ENCODE assay signal across 20 mouse cellular contexts in the genomic region with DNA sequence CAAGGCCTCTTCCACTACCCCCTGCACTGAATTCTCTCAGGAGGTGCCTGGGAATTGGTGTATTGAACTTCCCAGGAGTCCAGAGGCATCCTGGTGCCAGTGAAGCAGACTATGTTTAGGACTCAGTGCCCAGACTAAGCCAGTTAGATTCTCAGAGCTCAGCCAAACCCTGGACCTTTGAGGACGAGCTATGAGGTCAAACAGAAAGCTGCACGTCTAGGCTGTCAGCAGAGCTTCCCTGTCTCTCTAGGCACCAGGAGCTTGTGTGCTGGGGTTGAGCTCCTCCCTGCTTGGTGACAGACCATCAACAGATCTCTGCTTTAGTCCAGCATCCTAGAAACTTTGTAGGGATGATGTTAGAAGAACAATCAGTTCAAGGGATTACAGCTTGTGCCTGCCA. TPM values are rescaled to one million over a fixed set of nuclear protein-coding genes. Genes with fewer than 3 reads are reported as not detected.
"Had no signal": no experiment of that assay in that cellular context is flagged by ENCODE, and none has a peak within 500 bp of the region (broad histone marks: within the 10 kb centered on the region; RNA-seq: fewer than 3 reads in every experiment).

No protein-coding gene starts in this region.

- H3K4me1 ChIP-seq: midbrain, embryonic 10.5 days; midbrain, embryonic 12.5 days; neural tube, embryonic 13.5 days; neural tube, embryonic 15.5 days had no signal

- DNase-seq: lung, embryonic 14.5 days; lung, postnatal 10 days; lung, postnatal 4 days; midbrain, embryonic 14.5 days; retina, postnatal 1 day; right cerebral cortex, adult 18-20 months; right cerebral cortex, postnatal 25 days; right cerebral cortex, postnatal 4 days; spleen, adult 18-20 months; thymus, adult 18-20 months; thymus, postnatal 14 days; thymus, postnatal 36 days had no signal

- H3K4me3 ChIP-seq: midbrain, embryonic 10.5 days; midbrain, embryonic 12.5 days; myocyte; neural tube, embryonic 13.5 days; neural tube, embryonic 15.5 days had no signal

- H3K9ac ChIP-seq: lung, embryonic 14.5 days; midbrain, embryonic 12.5 days; neural tube, embryonic 13.5 days; neural tube, embryonic 15.5 days had no signal

- H3K27ac ChIP-seq: midbrain, embryonic 10.5 days; midbrain, embryonic 12.5 days; neural tube, embryonic 13.5 days; neural tube, embryonic 15.5 days had no signal

- H3K4me2 ChIP-seq: lung, embryonic 14.5 days; midbrain, embryonic 12.5 days; neural tube, embryonic 13.5 days; neural tube, embryonic 15.5 days had no signal

- H3K9me3 ChIP-seq: midbrain, embryonic 10.5 days; midbrain, embryonic 12.5 days; neural tube, embryonic 13.5 days; neural tube, embryonic 15.5 days had no signal

- H3K27me3 ChIP-seq: midbrain, embryonic 12.5 days; neural tube, embryonic 13.5 days; neural tube, embryonic 15.5 days had no signal

- ATAC-seq: midbrain, embryonic 16.5 days had no signal

RNA-seq across cellular contexts. Expression of a gene that starts 38.6 kb away (rescaled TPM):
- total RNA-seq: megakaryocyte, adult 5-6 weeks; megakaryocyte-erythroid progenitor cell, adult 5-6 weeks had no signal
